Mouse (Mus musculus) G1E (cell line): ENCODE measurements around the gene Tepsin. TPM values are rescaled to one million over a fixed set of nuclear protein-coding genes. Genes with fewer than 3 reads are reported as not detected.

ENCODE experiments used
- ATAC-seq: 2 replicates; pipeline ENCODE4 v1.8.0; 2016; ENCODE audit warnings: mild to moderate bottlenecking; ENCODE audit not compliant: insufficient number of reproducible peaks, poor library complexity, low FRiP score, severe bottlenecking; ENCODE audit errors: extremely low read depth
- DNase-seq: peaks from one replicate; pipeline ENCODE4 v3.0.0; 2012; ENCODE audit warnings: low spot score
- H3K27me3 ChIP-seq: 2 replicates; pipeline ENCODE4 v1.6.1; 2012; ENCODE audit warnings: mild to moderate bottlenecking, low read length, inconsistent platforms; ENCODE audit not compliant: insufficient read depth
- H3K36me3 ChIP-seq: replicated peaks from 2 replicates; pipeline ENCODE3; 2012; ENCODE audit warnings: mild to moderate bottlenecking, inconsistent platforms
- H3K4me1 ChIP-seq: 2 replicates; pipeline ENCODE4 v1.6.1; 2012; ENCODE audit warnings: low read depth, low read length, inconsistent platforms, mixed read lengths; ENCODE audit not compliant: insufficient read depth
- H3K4me3 ChIP-seq: 2 replicates; pipeline ENCODE4 v1.5.1; 2012; ENCODE audit warnings: low read depth, mild to moderate bottlenecking, inconsistent platforms, low read length, moderate library complexity, mixed read lengths
- H3K9me3 ChIP-seq: replicated peaks from 2 replicates; pipeline ENCODE4 v1.6.1; 2012; ENCODE audit warnings: inconsistent platforms
- CTCF ChIP-seq: IDR thresholded peaks from 2 replicates; pipeline ENCODE4 v1.5.1; 2012; ENCODE audit warnings: low read depth, low read length, inconsistent platforms, mixed read lengths
- GATA1 ChIP-seq: IDR thresholded peaks from 2 replicates; pipeline ENCODE4 v1.6.1; 2012; ENCODE audit warnings: borderline replicate concordance, low read length, inconsistent platforms, mixed read lengths
- GATA2 ChIP-seq: IDR thresholded peaks from 2 replicates; pipeline ENCODE4 v1.6.1; 2012; ENCODE audit warnings: low read depth, low read length, inconsistent platforms, borderline replicate concordance
- POLR2AphosphoS5 ChIP-seq: IDR thresholded peaks from 2 replicates; pipeline ENCODE4 v1.6.1; 2012; ENCODE audit warnings: low read depth, low read length, inconsistent platforms; ENCODE audit not compliant: insufficient replicate concordance
- TAL1 ChIP-seq: conservative IDR thresholded peaks from 2 replicates; pipeline ENCODE4 v1.6.1; 2012; ENCODE audit warnings: low read depth, low read length, inconsistent platforms, mixed read lengths
- polyA plus RNA-seq: library from polyadenylated mRNA; stranded (reverse); fragments of >175 nt; gene quantifications from 2 replicates; pipeline ENCODE4 v1.2.3, GENCODE M21; 2012
- total RNA-seq, 2 experiments: library from RNA; stranded (forward) in 1 of 2; stranded (reverse) in 1 of 2; fragments of 200-1000 nt in 1 of 2; fragments of >200 nt in 1 of 2; fragmentation: Nextera tagmentation in 1 of 2; gene quantifications; 2 replicates each; pipeline ENCODE4 v1.2.3; 2014 to 2017

The Tepsin gene
- total and polyA plus RNA-seq, 3 experiments = 14.2 to 24.3 (median 15.7) TPM

DNA sequence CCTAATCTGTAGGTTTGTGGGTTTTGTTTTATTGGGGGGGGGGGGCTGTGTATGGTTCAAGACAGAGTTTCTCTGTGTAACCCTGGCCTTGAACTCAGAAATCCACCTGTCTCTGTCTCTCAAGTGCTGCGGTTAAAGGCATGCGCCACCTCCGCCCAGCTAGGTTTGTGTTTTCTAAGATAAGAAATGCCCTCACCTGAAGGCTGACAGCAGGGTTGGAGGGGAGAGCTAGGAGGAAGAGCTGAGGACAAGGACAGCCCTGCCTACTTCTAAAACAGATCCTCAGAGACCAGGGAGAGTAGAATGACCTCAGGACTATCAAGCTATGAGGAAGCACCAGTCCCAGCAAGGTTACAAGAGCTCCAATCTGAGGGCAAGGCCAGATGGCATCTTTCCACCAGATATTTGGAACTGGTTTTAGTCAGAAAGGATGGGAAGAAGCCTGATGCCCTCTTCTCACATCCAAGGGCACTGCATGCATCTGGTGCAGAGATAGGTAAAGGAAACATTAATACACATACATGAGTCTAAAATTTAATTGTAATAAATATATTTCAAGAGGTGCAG lies 5.0 kb upstream of the Tepsin start:
- TF ChIP-seq GATA1 = no peak
- no peak; the same call in 1 of the 2 replicates for TF ChIP-seq TAL1
- no peak for TF ChIP-seq CTCF
- no peak for TF ChIP-seq POLR2AphosphoS5
- TF ChIP-seq GATA2 = no peak
- H3K4me3 ChIP-seq = no peak overlapping the region
- DNase-seq (peak; percentile 26), ATAC-seq (no peak)
- peaks cover 53% of the 10 kb centered on the region for H3K4me1 ChIP-seq
- peaks cover 85% of the 10 kb centered on the region for H3K36me3 ChIP-seq
- no peaks in the 10 kb centered on the region for H3K9me3 ChIP-seq
- H3K27me3 ChIP-seq = no peaks in the 10 kb centered on the region

DNA sequence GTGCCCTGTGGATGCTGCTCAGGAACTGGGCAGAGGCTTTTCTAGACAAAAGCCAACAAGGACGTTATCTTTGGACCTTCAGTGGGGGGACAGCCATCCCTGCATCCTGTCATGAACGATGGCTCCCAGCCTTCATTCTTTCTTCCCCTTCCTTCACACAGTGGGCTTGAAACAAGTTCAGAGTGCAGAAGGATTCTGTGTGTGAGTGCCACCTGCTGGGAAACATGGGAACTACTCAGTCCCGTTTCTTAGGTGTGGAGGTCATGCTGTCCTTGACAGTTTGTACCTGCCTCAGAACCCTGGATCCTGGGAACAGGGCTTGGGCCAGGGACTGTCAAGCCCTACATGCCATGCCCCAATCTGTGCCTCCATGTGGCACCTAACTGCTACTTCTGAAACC lies 2.5 kb upstream of the Tepsin start:
- Histone ChIP-seq H3K4me3 (no peak overlapping the region), H3K9me3 (no peaks in the 10 kb centered on the region), H3K36me3 (peaks cover 74% of the 10 kb centered on the region), H3K4me1 (peaks cover 71% of the 10 kb centered on the region), H3K27me3 (no peaks in the 10 kb centered on the region)
- ATAC-seq (no peak), DNase-seq (peak; percentile 48)
- no peak for TF ChIP-seq GATA1
- no peak for TF ChIP-seq POLR2AphosphoS5
- no peak for TF ChIP-seq GATA2
- TF ChIP-seq TAL1 = no peak
- TF ChIP-seq CTCF = peak; percentile 85

DNA sequence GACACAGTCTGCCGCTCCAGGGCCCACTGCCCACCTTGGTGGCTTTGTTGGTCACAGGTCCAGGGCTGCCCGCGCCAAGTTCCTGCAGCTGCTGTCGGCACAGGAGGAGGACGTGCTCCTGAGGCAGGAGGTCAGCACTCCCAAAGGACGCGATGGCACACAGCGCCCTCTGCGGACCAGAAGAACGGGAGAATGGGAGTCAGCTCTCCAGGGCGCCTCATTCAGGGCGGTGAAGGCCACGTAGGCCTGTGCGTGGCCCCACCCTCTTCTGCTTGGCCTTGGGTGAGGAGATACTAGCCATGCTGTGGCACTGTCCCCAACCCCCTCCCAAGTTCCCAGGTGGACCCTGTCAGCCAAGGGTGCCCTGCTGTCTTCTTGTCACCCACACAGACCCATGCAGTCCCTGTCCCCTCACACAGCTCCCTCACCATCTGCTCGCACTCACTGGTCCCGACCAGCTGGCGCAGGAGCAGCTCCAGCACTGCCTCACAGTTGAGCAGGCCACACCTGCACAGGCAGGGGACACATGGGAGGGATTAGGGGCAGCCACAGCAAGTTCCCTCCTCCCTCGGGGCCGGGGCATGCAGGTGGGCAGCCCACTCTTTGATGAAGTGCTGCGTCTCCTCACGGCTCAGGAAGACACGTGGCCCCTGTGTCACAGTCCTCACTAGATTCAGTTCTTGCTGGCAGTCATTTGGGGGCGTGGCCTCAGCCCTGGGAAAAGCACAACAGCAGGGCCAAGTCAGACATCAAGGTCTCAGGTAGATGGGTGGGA lies 5.5 kb downstream of the Tepsin start:
- ATAC-seq (no peak), DNase-seq (no peak)
- Histone ChIP-seq H3K36me3 (peaks cover 79% of the 10 kb centered on the region), H3K4me3 (no peak overlapping the region), H3K9me3 (no peaks in the 10 kb centered on the region), H3K27me3 (no peaks in the 10 kb centered on the region), H3K4me1 (peaks cover 35% of the 10 kb centered on the region)
- TF ChIP-seq TAL1 = no peak
- TF ChIP-seq POLR2AphosphoS5 = no peak
- no peak for TF ChIP-seq GATA2
- TF ChIP-seq CTCF = no peak
- no peak for TF ChIP-seq GATA1

DNA sequence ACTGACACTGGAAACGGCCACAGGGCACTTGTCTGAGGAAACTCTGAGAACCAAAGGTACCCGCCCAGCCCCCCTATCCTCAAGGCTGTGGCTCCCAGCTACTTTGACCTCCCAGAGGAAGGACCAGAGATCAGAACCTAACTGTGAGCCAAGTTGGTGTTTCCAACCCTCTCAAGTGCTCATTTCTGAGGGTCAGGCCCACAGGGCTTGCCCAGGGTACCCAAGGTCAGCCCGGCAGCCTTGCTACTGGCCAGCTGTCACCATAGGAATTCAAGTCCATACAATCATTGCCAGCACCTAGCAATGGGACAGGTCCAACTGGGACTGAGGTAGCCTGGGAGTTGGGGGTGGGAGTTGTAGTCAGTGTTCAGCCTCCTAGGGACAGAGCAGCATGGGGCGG lies 7.9 kb downstream of the Tepsin start:
- Histone ChIP-seq H3K27me3 (no peaks in the 10 kb centered on the region), H3K4me3 (no peak overlapping the region), H3K36me3 (peaks cover 60% of the 10 kb centered on the region), H3K9me3 (no peaks in the 10 kb centered on the region), H3K4me1 (peaks cover 27% of the 10 kb centered on the region)
- TF ChIP-seq GATA1 (no peak), CTCF (no peak), GATA2 (no peak), POLR2AphosphoS5 (no peak), TAL1 (no peak)
- DNase-seq = no peak
- no peak for ATAC-seq

DNA sequence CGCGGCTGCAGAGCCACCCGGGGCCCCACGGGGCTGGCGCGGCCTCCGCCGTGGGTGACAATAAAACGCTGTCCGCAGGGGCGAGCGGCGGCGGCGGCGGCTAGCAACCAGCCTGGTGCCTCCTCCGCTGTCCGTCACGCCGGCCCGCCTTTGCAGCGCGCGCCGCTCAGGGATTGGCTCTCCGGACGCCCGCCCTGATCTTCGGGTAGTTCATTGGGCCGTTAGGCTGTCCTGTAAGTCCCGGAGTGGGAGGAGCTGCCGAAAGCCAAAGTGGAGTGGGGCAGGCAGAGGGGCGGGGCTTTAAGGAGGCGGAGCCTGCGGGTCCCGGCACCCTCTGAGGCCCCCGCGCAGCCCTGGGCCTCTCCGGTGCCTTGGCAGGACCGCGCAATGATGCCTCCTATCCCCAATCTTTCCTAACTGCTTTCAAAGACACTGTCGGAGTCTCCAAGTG lies 11.8 kb downstream of the Tepsin start, which contains the start of gene Cep131:
Cep131 (minus strand) TSS at position 126 of the 451 bp plus-strand sequence.
- ATAC-seq (peak; percentile 99), DNase-seq (peak; percentile 100)
- no peaks in the 10 kb centered on the region for H3K9me3 ChIP-seq
- peak within 1 kb of the TSS; percentile 94 for H3K4me3 ChIP-seq
- no peaks in the 10 kb centered on the region for H3K27me3 ChIP-seq
- TF ChIP-seq GATA1 = no peak
- TF ChIP-seq TAL1 = no peak
- TF ChIP-seq POLR2AphosphoS5 = no peak
- no peak for TF ChIP-seq GATA2
- no peak for TF ChIP-seq CTCF
- H3K36me3 ChIP-seq = peaks cover 47% of the 10 kb centered on the region
- H3K4me1 ChIP-seq = peaks cover 29% of the 10 kb centered on the region
